Mouse (Mus musculus) splenic B cell, adult 2 months (primary cell): Measurements from ENCODE around the gene Tmem205.

Source experiments
- DNase-seq: peaks from one replicate; pipeline ENCODE4 v3.0.0-alpha.2; 2011; ENCODE audit warnings: low read depth, low spot score
- H3K27me3 ChIP-seq: 2 replicates; pipeline ENCODE4 v1.6.1; 2012; ENCODE audit warnings: mild to moderate bottlenecking, low read length, moderate library complexity, mixed read lengths; ENCODE audit not compliant: control insufficient read depth, poor library complexity, insufficient read depth, severe bottlenecking
- H3K36me3 ChIP-seq: 2 replicates; pipeline ENCODE4 v1.6.1; 2012; ENCODE audit warnings: mild to moderate bottlenecking, low read length, moderate library complexity, mixed read lengths; ENCODE audit not compliant: control insufficient read depth, poor library complexity, insufficient read depth, severe bottlenecking

The Tmem205 gene

DNA sequence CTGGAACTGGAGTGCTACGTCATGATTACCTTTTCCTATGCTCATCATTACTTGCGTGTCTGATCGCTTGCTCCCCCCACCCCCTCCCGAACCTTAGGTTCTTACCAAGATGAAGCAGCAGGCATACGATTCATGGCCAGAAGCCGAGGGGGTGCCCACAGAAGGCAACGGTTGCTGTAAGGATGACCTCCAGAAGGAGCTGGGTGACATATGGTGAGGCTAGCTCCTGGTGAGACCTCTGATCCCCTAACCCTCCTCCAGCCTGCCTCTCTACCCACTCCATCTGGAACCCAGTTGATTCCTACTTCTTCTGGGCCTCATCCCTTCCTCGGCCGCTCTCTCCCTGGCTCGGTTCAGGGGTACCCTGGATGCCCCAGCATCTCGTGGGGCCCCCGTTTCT lies 6.7 kb upstream of the Tmem205 start:
- DNase-seq = no peak
- no peaks in the 10 kb centered on the region for H3K36me3 ChIP-seq
- no peaks in the 10 kb centered on the region for H3K27me3 ChIP-seq

DNA sequence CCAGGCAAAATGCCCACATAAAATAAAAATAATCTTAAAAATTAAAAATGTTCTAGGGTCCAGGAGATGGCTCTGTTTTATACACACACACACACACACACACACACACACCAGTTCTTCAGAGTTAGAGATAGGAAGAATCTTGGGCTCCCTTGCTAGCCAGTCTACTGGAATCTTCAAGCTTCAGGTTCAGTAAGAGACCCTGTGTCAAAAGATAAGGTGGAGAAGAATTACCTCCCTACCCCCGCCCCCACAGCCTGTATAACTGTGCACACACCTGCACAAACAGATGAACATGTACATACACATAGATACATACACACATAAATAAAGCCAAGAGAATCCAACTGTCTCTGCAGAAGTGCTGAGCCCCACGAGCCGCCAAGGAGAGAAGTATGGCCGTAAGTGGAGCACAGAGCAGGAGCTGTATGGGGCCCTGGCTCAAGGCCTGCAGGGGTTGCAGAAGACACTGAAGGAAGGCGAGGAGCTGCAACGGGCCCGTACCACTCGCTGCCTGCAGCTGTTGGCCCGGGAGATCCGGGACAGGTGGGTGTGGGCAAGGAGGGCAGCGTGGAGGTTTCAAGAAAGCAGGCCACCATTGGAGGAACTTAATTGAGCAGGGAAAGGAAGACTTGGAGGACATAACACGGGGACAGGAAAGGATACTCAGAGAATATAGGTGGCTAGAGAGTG lies 5.2 kb upstream of the Tmem205 start:
- Histone ChIP-seq H3K36me3 (no peaks in the 10 kb centered on the region), H3K27me3 (no peaks in the 10 kb centered on the region)
- DNase-seq = no peak

- Histone ChIP-seq H3K27me3 (no peaks in the 10 kb centered on the region), H3K36me3 (no peaks in the 10 kb centered on the region)
- no peak for DNase-seq
Observed at GRCm38 (mm10) chr9:21932006-21932405, 4.7 kb upstream of the Tmem205 start.

DNA sequence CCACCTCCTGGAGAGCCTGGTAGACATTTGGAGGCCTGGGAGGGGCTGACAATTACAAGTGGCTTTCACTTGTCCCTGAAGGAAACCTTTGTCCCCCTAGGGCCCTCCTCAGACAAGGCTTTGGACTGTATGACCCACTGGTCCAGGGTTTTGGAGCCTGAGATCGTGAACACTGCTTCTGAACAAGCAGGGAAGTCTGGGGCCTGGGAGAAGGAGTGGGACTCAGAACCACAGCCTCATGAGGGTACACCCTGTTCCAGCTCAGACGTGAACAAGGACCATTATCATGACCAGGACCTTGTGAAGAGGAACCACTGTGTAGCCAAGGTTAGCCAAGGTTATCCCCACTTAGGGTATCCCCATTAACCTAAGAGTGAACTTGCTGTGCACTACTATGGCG lies 1.9 kb upstream of the Tmem205 start:
- no peak for DNase-seq
- H3K36me3 ChIP-seq = no peaks in the 10 kb centered on the region
- H3K27me3 ChIP-seq = no peaks in the 10 kb centered on the region

DNA sequence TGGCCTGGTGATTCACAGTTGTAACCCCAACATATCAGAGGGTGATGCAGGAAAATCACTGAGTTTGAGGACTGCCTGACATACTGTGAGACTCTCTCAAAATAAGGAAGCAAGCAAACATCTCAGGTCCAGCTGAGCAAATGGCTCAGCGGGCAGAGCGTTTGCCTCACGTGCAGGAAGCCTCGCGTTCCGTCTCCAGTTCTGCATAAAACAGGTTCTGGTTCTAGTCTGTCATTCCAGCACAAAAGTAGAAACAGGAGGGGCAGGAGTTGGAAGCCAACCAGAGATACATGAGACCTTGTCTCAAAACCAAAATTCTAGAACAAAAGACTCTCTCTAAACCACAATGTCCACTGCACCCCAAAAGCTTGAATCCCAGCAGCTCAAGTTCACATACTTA lies 572 bp downstream of the Tmem205 start:
- DNase-seq = peak; percentile 20
- H3K36me3 ChIP-seq = no peaks in the 10 kb centered on the region

DNA sequence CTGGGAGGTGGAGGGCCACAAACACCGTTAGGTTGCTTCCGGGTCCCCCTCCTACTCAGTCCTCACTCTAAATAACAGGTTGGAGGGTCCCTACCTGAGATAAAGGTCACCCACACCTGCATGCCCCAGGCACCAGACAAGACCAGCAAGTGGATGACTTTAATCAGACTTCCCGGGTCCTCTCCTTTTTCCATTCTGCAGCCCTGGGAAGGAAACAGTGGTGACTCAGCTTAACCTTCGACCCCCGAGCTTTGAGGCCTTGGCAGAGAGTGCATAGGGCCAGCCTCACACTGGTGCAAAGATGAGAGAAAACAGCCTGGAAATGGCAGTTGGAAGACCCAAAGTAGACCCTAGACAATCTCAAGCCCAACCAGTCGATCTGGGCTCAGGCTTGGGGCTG lies 1.2 kb downstream of the Tmem205 start:
- H3K27me3 ChIP-seq = no peaks in the 10 kb centered on the region
- no peak for DNase-seq
- no peaks in the 10 kb centered on the region for H3K36me3 ChIP-seq

More for the DNA sequence above, 572 bp downstream of the Tmem205 start:
- no peaks in the 10 kb centered on the region for H3K27me3 ChIP-seq

DNA sequence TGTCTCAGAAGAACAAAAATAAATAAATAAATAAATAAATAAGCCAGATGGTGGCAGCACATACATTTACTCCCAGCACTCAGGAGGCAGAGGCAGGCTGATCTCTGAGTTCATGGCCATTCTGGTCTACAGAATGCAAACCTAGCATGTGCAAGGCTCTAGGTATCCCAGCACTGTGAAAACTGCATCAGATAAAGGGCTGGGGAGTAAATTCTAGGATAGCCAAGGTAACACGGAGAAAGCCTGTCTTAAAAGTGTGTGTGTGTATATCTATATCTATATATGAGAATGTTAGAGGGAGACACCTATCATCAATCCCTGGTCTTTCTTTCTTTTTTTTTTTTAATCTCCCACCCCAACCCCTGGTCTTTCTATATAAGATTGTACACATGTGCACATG lies 1.9 kb downstream of the Tmem205 start:
- no peak for DNase-seq
- H3K27me3 ChIP-seq = no peaks in the 10 kb centered on the region
- no peaks in the 10 kb centered on the region for H3K36me3 ChIP-seq

GRCm38 (mm10) chr9:21925034-21925433 lies 2.3 kb downstream of the Tmem205 start:
- DNase-seq = no peak
- Histone ChIP-seq H3K36me3 (no peaks in the 10 kb centered on the region), H3K27me3 (no peaks in the 10 kb centered on the region)

GRCm38 (mm10) chr9:21924099-21924493 lies 3.3 kb downstream of the Tmem205 start:
- Histone ChIP-seq H3K27me3 (no peaks in the 10 kb centered on the region), H3K36me3 (no peaks in the 10 kb centered on the region)
- DNase-seq = no peak

DNA sequence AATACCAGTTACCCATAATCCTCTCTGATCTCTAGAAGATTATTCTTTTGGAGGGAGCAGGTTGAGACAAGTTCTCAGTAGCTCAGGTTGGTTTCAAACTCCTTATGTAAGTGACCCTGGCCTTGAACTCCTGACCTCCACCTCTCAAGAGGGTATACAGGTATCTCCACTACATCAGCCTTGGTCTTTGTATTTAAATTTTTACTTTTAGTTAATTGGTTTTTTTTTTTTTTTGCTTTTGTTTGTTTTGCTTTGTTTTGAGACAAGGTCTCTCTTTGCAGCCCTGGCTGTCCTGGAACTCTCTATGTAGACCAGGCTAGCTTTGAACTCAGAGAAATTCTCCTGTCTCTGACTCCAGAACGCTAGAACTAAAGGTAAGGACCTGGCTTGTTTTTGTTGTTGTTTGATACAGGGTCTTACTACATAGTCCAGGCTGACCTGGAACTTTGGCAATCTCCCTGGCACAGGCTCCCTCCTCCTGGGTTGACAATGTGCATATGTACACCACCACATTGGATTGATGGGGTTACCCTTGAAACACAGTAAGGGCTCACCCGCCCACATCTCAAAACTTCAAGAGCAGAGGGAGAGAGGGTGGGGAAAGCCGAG lies 3.8 kb downstream of the Tmem205 start:
- H3K27me3 ChIP-seq = no peaks in the 10 kb centered on the region
- DNase-seq = no peak
- H3K36me3 ChIP-seq = no peaks in the 10 kb centered on the region

- no peaks in the 10 kb centered on the region for H3K27me3 ChIP-seq
- DNase-seq = no peak
Observed at GRCm38 (mm10) chr9:21923036-21923435, 4.3 kb downstream of the Tmem205 start.

DNA sequence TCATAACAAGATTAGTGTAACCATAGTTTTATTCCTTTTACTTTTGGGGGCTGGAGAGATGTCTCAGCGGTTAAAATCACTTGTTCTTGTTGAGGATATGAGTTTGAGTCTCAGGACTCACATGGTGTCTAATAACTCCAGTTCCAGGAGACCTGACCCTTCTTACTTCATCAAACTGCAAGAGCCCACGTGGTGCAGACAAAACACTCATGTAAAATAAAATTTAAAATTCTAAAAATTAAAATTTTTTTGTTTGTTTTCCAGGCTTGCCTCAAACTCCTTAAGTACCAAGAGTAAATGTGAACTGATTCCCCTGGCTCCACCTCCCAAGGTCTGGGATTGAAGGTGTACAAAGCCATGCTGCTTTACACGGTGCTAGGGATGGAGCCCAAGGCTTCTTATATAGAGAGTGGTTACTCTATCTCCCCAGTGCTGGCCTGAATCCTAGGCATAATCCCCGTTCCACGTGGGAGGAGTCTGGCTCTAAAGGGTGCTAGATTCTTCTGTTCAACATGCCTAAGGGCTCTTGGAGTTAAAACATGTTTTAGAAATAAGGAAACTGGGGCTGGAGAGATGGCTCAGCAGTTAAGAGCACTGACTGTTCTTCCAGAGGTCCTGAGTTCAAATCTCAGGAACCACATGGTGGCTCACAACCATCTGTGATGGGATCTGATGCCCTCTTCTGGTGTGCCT lies 8.5 kb downstream of the Tmem205 start:
- no peaks in the 10 kb centered on the region for H3K27me3 ChIP-seq
- no peaks in the 10 kb centered on the region for H3K36me3 ChIP-seq
- no peak for DNase-seq

More at GRCm38 (mm10) chr9:21923036-21923435, 4.3 kb downstream of the Tmem205 start:
- no peaks in the 10 kb centered on the region for H3K36me3 ChIP-seq

GRCm38 (mm10) chr9:21918035-21918592 lies 9.2 kb downstream of the Tmem205 start, which contains the start of gene Rab3d:
Gene Rab3d, minus strand, starts transcription at chr9:21918192.
- H3K36me3 ChIP-seq = no peaks in the 10 kb centered on the region
- DNase-seq = peak; percentile 96
- H3K27me3 ChIP-seq = no peaks in the 10 kb centered on the region

DNA sequence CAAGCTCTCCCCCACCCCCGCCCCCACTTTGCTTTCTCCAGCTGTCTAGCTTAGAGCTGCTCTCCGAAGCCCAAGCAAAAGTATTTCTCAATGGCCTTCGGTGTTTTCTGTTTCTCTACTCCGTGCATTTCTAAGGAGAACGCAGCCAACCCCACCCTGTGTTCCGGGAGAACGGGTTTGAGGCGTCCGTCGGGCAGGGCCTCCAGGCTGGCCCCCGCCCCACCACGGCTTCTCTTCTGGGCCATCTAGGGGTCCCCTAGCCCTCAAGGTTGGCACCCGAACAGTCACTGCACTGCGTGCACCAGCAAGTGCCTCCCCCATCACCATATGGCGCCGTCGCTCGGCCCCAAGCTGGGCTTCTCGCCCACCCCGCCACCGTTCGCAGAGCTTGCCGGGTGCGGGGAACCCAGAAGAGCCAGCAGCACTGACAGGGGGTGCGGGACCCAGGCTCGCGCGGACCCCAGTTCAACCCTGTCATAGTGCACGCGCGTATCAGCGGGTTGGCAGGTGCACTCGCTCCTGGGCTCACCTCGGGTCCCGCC lies 9.8 kb downstream of the Tmem205 start:
- no peaks in the 10 kb centered on the region for H3K36me3 ChIP-seq
- no peaks in the 10 kb centered on the region for H3K27me3 ChIP-seq
- DNase-seq = no peak
